Mouse (Mus musculus) gastrocnemius, postnatal 4 days (tissue): Measurements from ENCODE around the gene Olfr1440. TPM values are rescaled to one million over a fixed set of nuclear protein-coding genes. Genes with fewer than 3 reads are reported as not detected.

ENCODE experiments used
- DNase-seq, 2 experiments: peaks; one replicate each; pipeline ENCODE4 v3.0.0; 2021 to 2022; ENCODE audit warnings: low spot score in 2 of 2, mixed read lengths in 2 of 2
- long read RNA-seq, 2 experiments: library from polyadenylated mRNA; stranded (forward); transcript quantifications; one replicate each; pipeline ENCODE4 v2.0.0; 2021
- total RNA-seq, 2 experiments: library from RNA; stranded (reverse); gene quantifications; 2 replicates each; pipeline ENCODE4 v1.2.3; 2021

The Olfr1440 gene
- total RNA-seq: not detected
- long read RNA-seq, experiment 1: 0 reads
- long read RNA-seq, experiment 2: 0 reads

GRCm38 (mm10) chr19:12386979-12387378 is at the start of gene Olfr1440:
Gene Olfr1440, plus strand, starts transcription at chr19:12387279.
- DNase-seq: no peak

- DNase-seq: no peak
Observed at GRCm38 (mm10) chr19:12373004-12373403, 14.1 kb upstream of the Olfr1440 start.

- no peak for DNase-seq
Observed at GRCm38 (mm10) chr19:12374465-12375025, 12.5 kb upstream of the Olfr1440 start.

- no peak for DNase-seq
Observed at GRCm38 (mm10) chr19:12413737-12414136, 26.7 kb downstream of the Olfr1440 start.

- DNase-seq: no peak
Observed at GRCm38 (mm10) chr19:12417361-12417760, 30.3 kb downstream of the Olfr1440 start, which contains the start of gene Olfr1441. Gene Olfr1441, plus strand, starts transcription at chr19:12417433.

- no peak for DNase-seq
Observed at GRCm38 (mm10) chr19:12418312-12418711, 31.2 kb downstream of the Olfr1440 start.

- no peak for DNase-seq
Observed at GRCm38 (mm10) chr19:12420555-12420954, 33.5 kb downstream of the Olfr1440 start.

GRCm38 (mm10) chr19:12421680-12422079 is 34.6 kb downstream of the Olfr1440 start:
- no peak for DNase-seq

GRCm38 (mm10) chr19:12427101-12427500 is 40.0 kb downstream of the Olfr1440 start:
- DNase-seq: no peak

GRCm38 (mm10) chr19:12427605-12428004 is 40.5 kb downstream of the Olfr1440 start, which contains the start of gene Pfpl:
Gene Pfpl, plus strand, starts transcription at chr19:12427905.
- DNase-seq: no peak

GRCm38 (mm10) chr19:12433033-12433432 is 46.0 kb downstream of the Olfr1440 start:
- peak in 1 of 2 experiments; percentile 17 for DNase-seq

GRCm38 (mm10) chr19:12435011-12435416 is 47.9 kb downstream of the Olfr1440 start:
- DNase-seq: no peak

- no peak for DNase-seq
Observed at GRCm38 (mm10) chr19:12435750-12436524, 48.9 kb downstream of the Olfr1440 start.

GRCm38 (mm10) chr19:12439581-12439980 is 52.5 kb downstream of the Olfr1440 start:
- no peak for DNase-seq

GRCm38 (mm10) chr19:12440103-12440725 is 53.1 kb downstream of the Olfr1440 start:
- DNase-seq: no peak

- no peak for DNase-seq
Observed at GRCm38 (mm10) chr19:12442560-12442959, 55.5 kb downstream of the Olfr1440 start.

GRCm38 (mm10) chr19:12445014-12445413 is 57.9 kb downstream of the Olfr1440 start:
- no peak for DNase-seq

Other genes with a start within 250 kb of the Olfr1440 start
- gene Olfr1555-ps1, start 217.2 kb upstream of the Olfr1440 start, total RNA-seq: not detected
- not detected for gene Olfr1431, start 186.6 kb upstream of the Olfr1440 start, total RNA-seq
- not detected for gene Olfr1432, start 154.7 kb upstream of the Olfr1440 start, total RNA-seq
- not detected for gene Olfr262, start 145.6 kb upstream of the Olfr1440 start, total RNA-seq
- gene Olfr235, start 126.2 kb upstream of the Olfr1440 start, total RNA-seq: not detected
- not detected for gene Olfr1434, start 107.4 kb upstream of the Olfr1440 start, total RNA-seq
- gene Olfr1436, start 88.1 kb upstream of the Olfr1440 start, total RNA-seq: not detected
- not detected for gene Olfr1437, start 62.2 kb upstream of the Olfr1440 start, total RNA-seq
- gene Olfr1438-ps1, start 51.4 kb upstream of the Olfr1440 start, total RNA-seq: not detected
- gene Olfr1441, start 30.2 kb downstream of the Olfr1440 start, total RNA-seq: not detected
- gene Pfpl, start 40.6 kb downstream of the Olfr1440 start, total RNA-seq: not detected
- gene Mpeg1, start 73.5 kb downstream of the Olfr1440 start, total RNA-seq: 1 to 10 TPM; 3.7 to 3.9 TPM
- 10 to 100 TPM; 33.2 to 37.5 TPM for gene Dtx4, start 114.2 kb downstream of the Olfr1440 start, total RNA-seq
- gene Fam111a, start 158.5 kb downstream of the Olfr1440 start, total RNA-seq: 10 to 100 TPM; 21.3 to 21.5 TPM
- gene Gm4952, start 212.7 kb downstream of the Olfr1440 start, total RNA-seq: 1 to 10 TPM in 1 of 2 experiments, not detected in 1; 1.0 TPM
- not detected for gene Glyat, start 246.0 kb downstream of the Olfr1440 start, total RNA-seq